Mouse (Mus musculus): ENCODE results near the gene Scamp3. TPM values are rescaled to one million over a fixed set of nuclear protein-coding genes. Genes with fewer than 3 reads are reported as not detected.

Gene Scamp3
- polyA plus RNA-seq, 1 experiment from 2014 or later, result 168 TPM

- Histone ChIP-seq H3K9ac (replicated peaks) (no peak overlapping the region), H3K4me1 (peaks cover 27% of the 10 kb centered on the region), H3K4me2 (no peak overlapping the region), H3K27ac (replicated peaks) (no peak overlapping the region), H3K9me3 (replicated peaks) (no peaks in the 10 kb centered on the region), H3K36me3 (no peaks in the 10 kb centered on the region), H3K27me3 (replicated peaks) (no peaks in the 10 kb centered on the region), H3K4me3 (replicated peaks) (no peak overlapping the region)
- 77% methylated on average over 1 of the region's 1 CpGs for WGBS
- ATAC-seq (ENCODE audit: low FRiP score), result no peak
These were observed 41.0 kb downstream of the Scamp3 start for GRCm38 (mm10) chr3:89218271-89218670.

- 39% methylated on average over 8 of the region's 8 CpGs for WGBS
- Histone ChIP-seq H3K27me3 (replicated peaks) (no peaks in the 10 kb centered on the region), H3K27ac (replicated peaks) (no peak overlapping the region), H3K9ac (replicated peaks) (no peak overlapping the region; the same call in 1 of the 2 replicates), H3K36me3 (no peaks in the 10 kb centered on the region), H3K4me2 (no peak overlapping the region), H3K4me1 (peaks cover 33% of the 10 kb centered on the region), H3K9me3 (replicated peaks) (no peaks in the 10 kb centered on the region), H3K4me3 (replicated peaks) (no peak overlapping the region)
- no peak for ATAC-seq (ENCODE audit: low FRiP score)
These were observed 42.3 kb downstream of the Scamp3 start for GRCm38 (mm10) chr3:89219546-89219945.

GRCm38 (mm10) chr3:89221167-89221566 is 43.9 kb downstream of the Scamp3 start:
- WGBS, result 77% methylated on average over 5 of the region's 5 CpGs
- Histone ChIP-seq H3K27ac (replicated peaks) (0 out of 2 replicates have a peak overlapping the region, but pooled peaks have one; percentile 18), H3K9me3 (replicated peaks) (no peaks in the 10 kb centered on the region), H3K4me2 (no peak overlapping the region), H3K4me1 (peaks cover 30% of the 10 kb centered on the region), H3K27me3 (replicated peaks) (no peaks in the 10 kb centered on the region), H3K4me3 (replicated peaks) (no peak overlapping the region), H3K9ac (replicated peaks) (no peak overlapping the region), H3K36me3 (no peaks in the 10 kb centered on the region)
- no peak for ATAC-seq (ENCODE audit: low FRiP score)

- 45% methylated on average over 11 of the region's 11 CpGs for WGBS
- peak overlapping the region; percentile 80 for H3K27ac ChIP-seq (replicated peaks)
- peak overlapping the region; percentile 41 for H3K4me3 ChIP-seq (replicated peaks)
- ATAC-seq (ENCODE audit: low FRiP score), result no peak
- peak overlapping the region; percentile 67 for H3K4me2 ChIP-seq
- no peaks in the 10 kb centered on the region for H3K36me3 ChIP-seq
- H3K9ac ChIP-seq (replicated peaks), result peak overlapping the region; percentile 48
- peaks cover 54% of the 10 kb centered on the region for H3K4me1 ChIP-seq
- no peaks in the 10 kb centered on the region for H3K9me3 ChIP-seq (replicated peaks)
- no peaks in the 10 kb centered on the region for H3K27me3 ChIP-seq (replicated peaks)
These were observed 47.5 kb downstream of the Scamp3 start for GRCm38 (mm10) chr3:89224796-89225195.

- no peak for ATAC-seq (ENCODE audit: low FRiP score)
- peak overlapping the region; percentile 67 for H3K4me2 ChIP-seq
- H3K27me3 ChIP-seq (replicated peaks), result no peaks in the 10 kb centered on the region
- H3K4me1 ChIP-seq, result peaks cover 54% of the 10 kb centered on the region
- H3K36me3 ChIP-seq, result no peaks in the 10 kb centered on the region
- H3K4me3 ChIP-seq (replicated peaks), result peak overlapping the region; percentile 41
- WGBS, result 20% methylated on average over 12 of the region's 12 CpGs
- peak overlapping the region; percentile 48 for H3K9ac ChIP-seq (replicated peaks)
- H3K27ac ChIP-seq (replicated peaks), result peak overlapping the region; percentile 80
- no peaks in the 10 kb centered on the region for H3K9me3 ChIP-seq (replicated peaks)
These were observed 48.1 kb downstream of the Scamp3 start for GRCm38 (mm10) chr3:89225321-89225815.

GRCm38 (mm10) chr3:89225918-89226317 is 48.6 kb downstream of the Scamp3 start:
- Histone ChIP-seq H3K27ac (replicated peaks) (peak overlapping the region; percentile 80), H3K4me2 (peak overlapping the region; percentile 67), H3K4me1 (peaks cover 54% of the 10 kb centered on the region), H3K27me3 (replicated peaks) (no peaks in the 10 kb centered on the region), H3K9me3 (replicated peaks) (no peaks in the 10 kb centered on the region), H3K9ac (replicated peaks) (peak overlapping the region; percentile 48), H3K36me3 (no peaks in the 10 kb centered on the region), H3K4me3 (replicated peaks) (peak overlapping the region; percentile 41)
- WGBS, result 9% methylated on average over 4 of the region's 4 CpGs
- peak; percentile 42 for ATAC-seq (ENCODE audit: low FRiP score)

- Histone ChIP-seq H3K9ac (replicated peaks) (peak overlapping the region; percentile 48), H3K9me3 (replicated peaks) (no peaks in the 10 kb centered on the region), H3K36me3 (no peaks in the 10 kb centered on the region), H3K4me2 (peak overlapping the region; percentile 67), H3K27ac (replicated peaks) (peak overlapping the region; percentile 80), H3K27me3 (replicated peaks) (no peaks in the 10 kb centered on the region), H3K4me1 (peaks cover 50% of the 10 kb centered on the region), H3K4me3 (replicated peaks) (peak overlapping the region; percentile 41)
- ATAC-seq (ENCODE audit: low FRiP score), result no peak
- WGBS, result 9% methylated on average over 11 of the region's 11 CpGs
These were observed 49.1 kb downstream of the Scamp3 start for GRCm38 (mm10) chr3:89226361-89226760.

- no peaks in the 10 kb centered on the region for H3K27me3 ChIP-seq (replicated peaks)
- peak; percentile 16 for ATAC-seq (ENCODE audit: low FRiP score)
- WGBS, result 2% methylated on average over 21 of the region's 21 CpGs
- peaks cover 50% of the 10 kb centered on the region for H3K4me1 ChIP-seq
- peak within 1 kb of the TSS; percentile 41 for H3K4me3 ChIP-seq (replicated peaks)
- H3K9me3 ChIP-seq (replicated peaks), result no peaks in the 10 kb centered on the region
- no peaks in the 10 kb centered on the region for H3K36me3 ChIP-seq
- H3K9ac ChIP-seq (replicated peaks), result peak within 1 kb of the TSS; percentile 48
- peak within 1 kb of the TSS; percentile 67 for H3K4me2 ChIP-seq
- peak within 1 kb of the TSS; percentile 80 for H3K27ac ChIP-seq (replicated peaks)
These were observed 49.6 kb downstream of the Scamp3 start, which contains the start of gene Mtx1 for GRCm38 (mm10) chr3:89226900-89227299. Mtx1 (minus strand) TSS chr3:89227088.

- peaks cover 50% of the 10 kb centered on the region for H3K4me1 ChIP-seq
- H3K9me3 ChIP-seq (replicated peaks), result no peaks in the 10 kb centered on the region
- H3K9ac ChIP-seq (replicated peaks), result peak overlapping the region; percentile 48
- peak overlapping the region; percentile 67 for H3K4me2 ChIP-seq
- H3K4me3 ChIP-seq (replicated peaks), result peak overlapping the region; percentile 41
- peak overlapping the region; percentile 80 for H3K27ac ChIP-seq (replicated peaks)
- no peaks in the 10 kb centered on the region for H3K27me3 ChIP-seq (replicated peaks)
- peak; percentile 76 for ATAC-seq (ENCODE audit: low FRiP score)
- H3K36me3 ChIP-seq, result no peaks in the 10 kb centered on the region
- WGBS, result 2% methylated on average over 41 of the region's 41 CpGs
These were observed 50.3 kb downstream of the Scamp3 start for GRCm38 (mm10) chr3:89227307-89228179.

- peaks cover 2% of the 10 kb centered on the region for H3K36me3 ChIP-seq
- H3K4me2 ChIP-seq, result peak overlapping the region; percentile 67
- no peaks in the 10 kb centered on the region for H3K27me3 ChIP-seq (replicated peaks)
- peak overlapping the region; percentile 41 for H3K4me3 ChIP-seq (replicated peaks)
- H3K4me1 ChIP-seq, result peaks cover 50% of the 10 kb centered on the region
- peak overlapping the region; percentile 28; the same call in 1 of the 2 replicates for H3K9ac ChIP-seq (replicated peaks)
- peak overlapping the region; percentile 80 for H3K27ac ChIP-seq (replicated peaks)
- ATAC-seq (ENCODE audit: low FRiP score), result peak; percentile 51
- under 1% methylated on average over 20 of the region's 20 CpGs for WGBS
- H3K9me3 ChIP-seq (replicated peaks), result no peaks in the 10 kb centered on the region
These were observed 50.9 kb downstream of the Scamp3 start for GRCm38 (mm10) chr3:89228180-89228549.

GRCm38 (mm10) chr3:89228836-89229235 is 51.6 kb downstream of the Scamp3 start, which contains the start of gene Muc1:
Muc1 (plus strand) TSS chr3:89229057.
- Histone ChIP-seq H3K4me2 (peak within 1 kb of the TSS; percentile 67), H3K27ac (replicated peaks) (peak within 1 kb of the TSS; percentile 80), H3K9me3 (replicated peaks) (no peaks in the 10 kb centered on the region), H3K4me1 (peaks cover 45% of the 10 kb centered on the region), H3K36me3 (peaks cover 8% of the 10 kb centered on the region), H3K27me3 (replicated peaks) (no peaks in the 10 kb centered on the region), H3K4me3 (replicated peaks) (peak within 1 kb of the TSS; percentile 41), H3K9ac (replicated peaks) (peak within 1 kb of the TSS; percentile 48; the same call in 1 of the 2 replicates)
- no peak for ATAC-seq (ENCODE audit: low FRiP score)
- 34% methylated on average over 10 of the region's 10 CpGs for WGBS

GRCm38 (mm10) chr3:89229276-89229675 is 52.0 kb downstream of the Scamp3 start:
- H3K9ac ChIP-seq (replicated peaks), result no peak overlapping the region
- H3K4me3 ChIP-seq (replicated peaks), result no peak overlapping the region
- no peak overlapping the region for H3K4me2 ChIP-seq
- WGBS, result 50% methylated on average over 4 of the region's 4 CpGs
- peaks cover 41% of the 10 kb centered on the region for H3K4me1 ChIP-seq
- H3K27ac ChIP-seq (replicated peaks), result no peak overlapping the region
- H3K9me3 ChIP-seq (replicated peaks), result no peaks in the 10 kb centered on the region
- no peaks in the 10 kb centered on the region for H3K27me3 ChIP-seq (replicated peaks)
- peaks cover 13% of the 10 kb centered on the region for H3K36me3 ChIP-seq
- no peak for ATAC-seq (ENCODE audit: low FRiP score)
